Mouse (Mus musculus): ENCODE results near the gene Aoc1. TPM values are rescaled to one million over a fixed set of nuclear protein-coding genes. Genes with fewer than 3 reads are reported as not detected.

Gene Aoc1
- polyA plus RNA-seq, 1 experiment from 2014 or later = not detected

DNA sequence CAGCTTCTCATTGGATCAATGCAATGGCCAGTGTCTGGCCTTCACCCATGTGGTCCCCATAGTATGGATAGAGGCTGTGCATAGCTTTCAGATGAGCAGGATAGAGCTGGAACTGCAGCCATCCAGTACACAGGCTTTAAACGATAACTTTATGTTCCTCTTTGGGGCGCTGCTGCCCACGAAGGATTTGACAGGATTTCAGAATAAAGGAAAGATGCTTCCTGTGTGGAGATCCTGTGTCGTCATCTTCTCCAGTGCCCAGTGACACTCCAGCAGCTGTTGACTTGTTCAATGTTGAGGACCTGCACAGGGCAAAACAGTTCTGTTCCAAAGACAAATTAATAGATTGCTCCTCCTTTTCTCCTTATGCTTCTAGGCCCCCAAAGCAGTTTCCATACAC, 84.1 kb downstream of the Aoc1 start:
- no peak overlapping the region for H3K4me2 ChIP-seq (replicated peaks; ENCODE audit: low read depth)

DNA sequence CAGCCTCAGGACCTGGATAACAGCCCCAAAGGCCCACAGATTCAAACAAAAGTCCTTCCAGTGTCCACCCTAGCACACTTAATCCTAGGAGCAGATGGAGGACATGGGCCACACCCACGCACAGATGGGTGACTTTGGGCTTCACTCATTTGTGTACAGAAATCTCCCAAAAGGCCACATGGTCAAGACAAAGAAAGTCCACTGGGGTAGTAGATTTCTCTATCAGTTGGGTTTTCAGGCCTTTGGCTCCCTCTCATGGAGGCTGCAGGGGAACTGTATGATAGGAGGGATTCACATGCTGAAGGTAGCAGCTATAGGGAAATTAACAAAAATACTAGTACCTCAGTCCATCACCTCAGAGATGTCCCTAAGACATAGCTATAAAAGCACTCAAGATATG, 85.4 kb downstream of the Aoc1 start:
- no peaks in the 10 kb centered on the region for H3K27me3 ChIP-seq (ENCODE audit: control insufficient read depth, insufficient read depth, low read length)
- ATAC-seq (ENCODE audit: low FRiP score, low TSS enrichment) (peak; percentile 35; the same call in 1 of the 2 replicates), DNase-seq (ENCODE audit: low spot score) (peak; percentile 20)
- TF ChIP-seq EP300 (optimal IDR thresholded peaks at IDR 0.05) = no peak
- peak; percentile 78 for TF ChIP-seq CTCF (IDR thresholded peaks at IDR 0.05; ENCODE audit: low read depth)
- H3K9me3 ChIP-seq (ENCODE audit: control insufficient read depth, low read length) = no peaks in the 10 kb centered on the region
- no peak overlapping the region for H3K4me3 ChIP-seq (ENCODE audit: low read depth, low read length)
- WGBS = 34% methylated on average over 1 of the region's 1 CpGs
- no peaks in the 10 kb centered on the region for H3K4me1 ChIP-seq (replicated peaks; ENCODE audit: control insufficient read depth, insufficient read depth)
- no peak overlapping the region for H3K27ac ChIP-seq (replicated peaks)
- H3K36me3 ChIP-seq (ENCODE audit: control insufficient read depth, insufficient read depth, low read length) = no peaks in the 10 kb centered on the region
- H3K9ac ChIP-seq (ENCODE audit: low read length) = no peak overlapping the region
- H3K4me2 ChIP-seq (replicated peaks; ENCODE audit: low read depth) = no peak overlapping the region

More for the DNA sequence above, 84.1 kb downstream of the Aoc1 start:
- DNase-seq (ENCODE audit: low spot score) = no peak
- no peaks in the 10 kb centered on the region for H3K4me1 ChIP-seq (replicated peaks; ENCODE audit: control insufficient read depth, insufficient read depth)
- H3K27me3 ChIP-seq (ENCODE audit: control insufficient read depth, insufficient read depth, low read length) = no peaks in the 10 kb centered on the region
- no peaks in the 10 kb centered on the region for H3K9me3 ChIP-seq (ENCODE audit: control insufficient read depth, low read length)
- H3K4me3 ChIP-seq (ENCODE audit: low read depth, low read length) = no peak overlapping the region
- 83% methylated on average over 4 of the region's 4 CpGs for WGBS
- TF ChIP-seq CTCF (IDR thresholded peaks at IDR 0.05; ENCODE audit: low read depth) (no peak), EP300 (optimal IDR thresholded peaks at IDR 0.05) (no peak)
- H3K36me3 ChIP-seq (ENCODE audit: control insufficient read depth, insufficient read depth, low read length) = no peaks in the 10 kb centered on the region
- no peak for ATAC-seq (ENCODE audit: low FRiP score, low TSS enrichment)
- no peak overlapping the region for H3K9ac ChIP-seq (ENCODE audit: low read length)
- H3K27ac ChIP-seq (replicated peaks) = no peak overlapping the region

Other genes with a start within 250 kb of the Aoc1 start
- gene AI854703, start 246.1 kb upstream of the Aoc1 start, polyA plus RNA-seq (2015; fragmentation: Nextera tagmentation; extraction: Ambion mirVana) = 0.76 TPM in 2 replicates
- gene Gimap8, start 225.7 kb upstream of the Aoc1 start, polyA plus RNA-seq (2015; fragmentation: Nextera tagmentation; extraction: Ambion mirVana) = 0.74 and 0.93 TPM in 2 replicates
- gene Gimap9, start 196.8 kb upstream of the Aoc1 start, polyA plus RNA-seq (2015; fragmentation: Nextera tagmentation; extraction: Ambion mirVana) = 3.2 and 3.5 TPM in 2 replicates
- gene Gimap4, start 188.3 kb upstream of the Aoc1 start, polyA plus RNA-seq (2015; fragmentation: Nextera tagmentation; extraction: Ambion mirVana) = 8.0 and 8.5 TPM in 2 replicates
- gene Gimap6, start 164.7 kb upstream of the Aoc1 start, polyA plus RNA-seq (2015; fragmentation: Nextera tagmentation; extraction: Ambion mirVana) = 11.3 and 13.0 TPM in 2 replicates
- gene Gm28053, start 154.3 kb upstream of the Aoc1 start, polyA plus RNA-seq (2015; fragmentation: Nextera tagmentation; extraction: Ambion mirVana) = 0.59 TPM in 1 of 2 replicates, not detected in the other
- gene Gimap7, start 154.3 kb upstream of the Aoc1 start, polyA plus RNA-seq (2015; fragmentation: Nextera tagmentation; extraction: Ambion mirVana) = not detected in 2 replicates
- gene Gimap1, start 133.8 kb upstream of the Aoc1 start, polyA plus RNA-seq (2015; fragmentation: Nextera tagmentation; extraction: Ambion mirVana) = 7.2 and 7.8 TPM in 2 replicates
- gene Gimap5, start 126.7 kb upstream of the Aoc1 start, polyA plus RNA-seq (2015; fragmentation: Nextera tagmentation; extraction: Ambion mirVana) = 5.4 and 6.1 TPM in 2 replicates
- gene Gimap3, start 102.0 kb upstream of the Aoc1 start, polyA plus RNA-seq (2015; fragmentation: Nextera tagmentation; extraction: Ambion mirVana) = 0.07 and 0.10 TPM in 2 replicates
- gene Tmem176a, start 32.0 kb upstream of the Aoc1 start, polyA plus RNA-seq (2015; fragmentation: Nextera tagmentation; extraction: Ambion mirVana) = 131 and 134 TPM in 2 replicates
- 245 and 254 TPM in 2 replicates for gene Tmem176b, start 31.4 kb upstream of the Aoc1 start, polyA plus RNA-seq (2015; fragmentation: Nextera tagmentation; extraction: Ambion mirVana)
- gene 1600015I10Rik, start 57.0 kb downstream of the Aoc1 start, polyA plus RNA-seq (2015; fragmentation: Nextera tagmentation; extraction: Ambion mirVana) = not detected in 2 replicates
- gene Doxl2, start 102.1 kb downstream of the Aoc1 start, polyA plus RNA-seq (2015; fragmentation: Nextera tagmentation; extraction: Ambion mirVana) = not detected in 2 replicates
- gene Svs1, start 114.0 kb downstream of the Aoc1 start, polyA plus RNA-seq (2015; fragmentation: Nextera tagmentation; extraction: Ambion mirVana) = not detected in 2 replicates
- 2.1 and 3.9 TPM in 2 replicates for gene Gpnmb, start 163.7 kb downstream of the Aoc1 start, polyA plus RNA-seq (2015; fragmentation: Nextera tagmentation; extraction: Ambion mirVana)
- 76.6 and 87.6 TPM in 2 replicates for gene Malsu1, start 200.9 kb downstream of the Aoc1 start, polyA plus RNA-seq (2015; fragmentation: Nextera tagmentation; extraction: Ambion mirVana)